Mouse (Mus musculus): ENCODE measurements around the gene Gapt. TPM values are rescaled to one million over a fixed set of nuclear protein-coding genes. Genes with fewer than 3 reads are reported as not detected.
"Not testable (repeated sequence)": the region's sequence is repeated elsewhere in the genome, so short reads cannot be mapped to it uniquely, and the experiment has no call there.

The Gapt gene
- polyA plus RNA-seq (2014; fragmentation: Nextera tagmentation; extraction: Ambion mirVana) = 0.15 TPM in 1 of 2 replicates, not detected in the other

GRCm38 (mm10) chr13:110356941-110357340 lies at the start of gene Gapt:
TSS of gene Gapt (minus strand) at chr13:110357199.
- Histone ChIP-seq H3K9me3 (ENCODE audit: control insufficient read depth, low read length) (no peaks in the 10 kb centered on the region), H3K27me3 (ENCODE audit: control insufficient read depth, insufficient read depth, low read length) (no peaks in the 10 kb centered on the region), H3K36me3 (ENCODE audit: control insufficient read depth, insufficient read depth, low read length) (no peaks in the 10 kb centered on the region), H3K4me2 (ENCODE audit: low read depth) (no peak within 1 kb of the TSS), H3K4me3 (ENCODE audit: low read depth, low read length) (no peak within 1 kb of the TSS), H3K4me1 (ENCODE audit: control insufficient read depth, insufficient read depth, low read length) (no peaks in the 10 kb centered on the region), H3K27ac (ENCODE audit: low read depth, low read length) (no peak within 1 kb of the TSS), H3K9ac (ENCODE audit: low read length) (no peak within 1 kb of the TSS)
- no peak for ATAC-seq (ENCODE audit: insufficient read depth, low FRiP score, low TSS enrichment)
- no peak for DNase-seq (ENCODE audit: low spot score)
- whole genome bisulfite sequencing = 93% methylated on average over 2 of the region's 2 CpGs

GRCm38 (mm10) chr13:110406152-110406551 lies 49.2 kb upstream of the Gapt start:
- H3K36me3 ChIP-seq (ENCODE audit: control insufficient read depth, insufficient read depth, low read length) = no peaks in the 10 kb centered on the region
- H3K4me1 ChIP-seq (ENCODE audit: control insufficient read depth, insufficient read depth, low read length) = no peaks in the 10 kb centered on the region
- no peaks in the 10 kb centered on the region for H3K9me3 ChIP-seq (ENCODE audit: control insufficient read depth, low read length)
- no peak overlapping the region for H3K4me3 ChIP-seq (ENCODE audit: low read depth, low read length)
- H3K27ac ChIP-seq (ENCODE audit: low read depth, low read length) = no peak overlapping the region
- WGBS = 72% methylated on average over 5 of the region's 5 CpGs
- DNase-seq (ENCODE audit: low spot score) (no peak), ATAC-seq (ENCODE audit: insufficient read depth, low FRiP score, low TSS enrichment) (peak; percentile 53; the same call in 1 of the 2 replicates)
- H3K9ac ChIP-seq (ENCODE audit: low read length) = no peak overlapping the region
- no peaks in the 10 kb centered on the region for H3K27me3 ChIP-seq (ENCODE audit: control insufficient read depth, insufficient read depth, low read length)
- H3K4me2 ChIP-seq (ENCODE audit: low read depth) = no peak overlapping the region

GRCm38 (mm10) chr13:110404686-110405085 lies 47.7 kb upstream of the Gapt start:
- not testable (repeated sequence) for H3K9ac ChIP-seq (ENCODE audit: low read length); H3K9me3 ChIP-seq (ENCODE audit: control insufficient read depth, low read length); ATAC-seq (ENCODE audit: insufficient read depth, low FRiP score, low TSS enrichment); H3K27me3 ChIP-seq (ENCODE audit: control insufficient read depth, insufficient read depth, low read length); H3K4me1 ChIP-seq (ENCODE audit: control insufficient read depth, insufficient read depth, low read length); H3K27ac ChIP-seq (ENCODE audit: low read depth, low read length); DNase-seq (ENCODE audit: low spot score); H3K4me2 ChIP-seq (ENCODE audit: low read depth); H3K36me3 ChIP-seq (ENCODE audit: control insufficient read depth, insufficient read depth, low read length); H3K4me3 ChIP-seq (ENCODE audit: low read depth, low read length)
- 88% methylated on average over 5 of the region's 5 CpGs for WGBS

- H3K4me1 ChIP-seq (ENCODE audit: control insufficient read depth, insufficient read depth, low read length) = no peaks in the 10 kb centered on the region
- no peak for DNase-seq (ENCODE audit: low spot score)
Measured at GRCm38 (mm10) chr13:110404059-110404458, 47.1 kb upstream of the Gapt start.

GRCm38 (mm10) chr13:110401877-110402276 lies 44.9 kb upstream of the Gapt start:
- Histone ChIP-seq H3K4me3 (ENCODE audit: low read depth, low read length) (no peak overlapping the region), H3K9me3 (ENCODE audit: control insufficient read depth, low read length) (no peaks in the 10 kb centered on the region), H3K4me1 (ENCODE audit: control insufficient read depth, insufficient read depth, low read length) (no peaks in the 10 kb centered on the region), H3K9ac (ENCODE audit: low read length) (no peak overlapping the region), H3K36me3 (ENCODE audit: control insufficient read depth, insufficient read depth, low read length) (peaks cover 4% of the 10 kb centered on the region; the same call in 1 of the 2 replicates), H3K4me2 (ENCODE audit: low read depth) (no peak overlapping the region), H3K27me3 (ENCODE audit: control insufficient read depth, insufficient read depth, low read length) (no peaks in the 10 kb centered on the region), H3K27ac (ENCODE audit: low read depth, low read length) (no peak overlapping the region)
- DNase-seq (ENCODE audit: low spot score) (no peak), ATAC-seq (ENCODE audit: insufficient read depth, low FRiP score, low TSS enrichment) (no peak)
- 96% methylated on average over 2 of the region's 2 CpGs for WGBS

More at GRCm38 (mm10) chr13:110404059-110404458, 47.1 kb upstream of the Gapt start:
- Histone ChIP-seq H3K9me3 (ENCODE audit: control insufficient read depth, low read length) (no peaks in the 10 kb centered on the region), H3K9ac (ENCODE audit: low read length) (no peak overlapping the region), H3K36me3 (ENCODE audit: control insufficient read depth, insufficient read depth, low read length) (peaks cover 3% of the 10 kb centered on the region; the same call in 1 of the 2 replicates), H3K4me3 (ENCODE audit: low read depth, low read length) (no peak overlapping the region), H3K27me3 (ENCODE audit: control insufficient read depth, insufficient read depth, low read length) (no peaks in the 10 kb centered on the region), H3K4me2 (ENCODE audit: low read depth) (no peak overlapping the region), H3K27ac (ENCODE audit: low read depth, low read length) (no peak overlapping the region)
- WGBS = 72% methylated on average over 8 of the region's 8 CpGs
- no peak for ATAC-seq (ENCODE audit: insufficient read depth, low FRiP score, low TSS enrichment)

GRCm38 (mm10) chr13:110401443-110401842 lies 44.4 kb upstream of the Gapt start:
- no peak overlapping the region for H3K4me2 ChIP-seq (ENCODE audit: low read depth)
- no peak overlapping the region for H3K4me3 ChIP-seq (ENCODE audit: low read depth, low read length)
- no peaks in the 10 kb centered on the region for H3K4me1 ChIP-seq (ENCODE audit: control insufficient read depth, insufficient read depth, low read length)
- H3K9me3 ChIP-seq (ENCODE audit: control insufficient read depth, low read length) = no peaks in the 10 kb centered on the region
- H3K27me3 ChIP-seq (ENCODE audit: control insufficient read depth, insufficient read depth, low read length) = no peaks in the 10 kb centered on the region
- DNase-seq (ENCODE audit: low spot score) (no peak), ATAC-seq (ENCODE audit: insufficient read depth, low FRiP score, low TSS enrichment) (no peak)
- H3K9ac ChIP-seq (ENCODE audit: low read length) = no peak overlapping the region
- H3K36me3 ChIP-seq (ENCODE audit: control insufficient read depth, insufficient read depth, low read length) = peaks cover 4% of the 10 kb centered on the region; the same call in 1 of the 2 replicates
- 77% methylated on average over 3 of the region's 3 CpGs for WGBS
- no peak overlapping the region for H3K27ac ChIP-seq (ENCODE audit: low read depth, low read length)

- ATAC-seq (ENCODE audit: insufficient read depth, low FRiP score, low TSS enrichment) = no peak
- Histone ChIP-seq H3K4me1 (ENCODE audit: control insufficient read depth, insufficient read depth, low read length) (no peaks in the 10 kb centered on the region), H3K9me3 (ENCODE audit: control insufficient read depth, low read length) (no peaks in the 10 kb centered on the region), H3K36me3 (ENCODE audit: control insufficient read depth, insufficient read depth, low read length) (peaks cover 4% of the 10 kb centered on the region; the same call in 1 of the 2 replicates), H3K4me2 (ENCODE audit: low read depth) (0 out of 2 replicates have a peak overlapping the region, but pooled peaks have one; percentile 4), H3K4me3 (ENCODE audit: low read depth, low read length) (no peak overlapping the region), H3K27ac (ENCODE audit: low read depth, low read length) (no peak overlapping the region), H3K9ac (ENCODE audit: low read length) (no peak overlapping the region), H3K27me3 (ENCODE audit: control insufficient read depth, insufficient read depth, low read length) (no peaks in the 10 kb centered on the region)
- DNase-seq (ENCODE audit: low spot score) = no peak
- WGBS = 82% methylated on average over 24 of the region's 24 CpGs
Measured at GRCm38 (mm10) chr13:110398513-110399270, 41.7 kb upstream of the Gapt start.

GRCm38 (mm10) chr13:110397750-110398149 lies 40.8 kb upstream of the Gapt start:
- ATAC-seq (ENCODE audit: insufficient read depth, low FRiP score, low TSS enrichment) (no peak), DNase-seq (ENCODE audit: low spot score) (no peak)
- no peak overlapping the region for H3K27ac ChIP-seq (ENCODE audit: low read depth, low read length)
- peaks cover 4% of the 10 kb centered on the region; the same call in 1 of the 2 replicates for H3K36me3 ChIP-seq (ENCODE audit: control insufficient read depth, insufficient read depth, low read length)
- no peak overlapping the region for H3K4me3 ChIP-seq (ENCODE audit: low read depth, low read length)
- no peak overlapping the region for H3K9ac ChIP-seq (ENCODE audit: low read length)
- no peaks in the 10 kb centered on the region for H3K4me1 ChIP-seq (ENCODE audit: control insufficient read depth, insufficient read depth, low read length)
- WGBS = 83% methylated on average over 8 of the region's 8 CpGs
- peak overlapping the region; percentile 10; the same call in 1 of the 2 replicates for H3K4me2 ChIP-seq (ENCODE audit: low read depth)
- H3K9me3 ChIP-seq (ENCODE audit: control insufficient read depth, low read length) = no peaks in the 10 kb centered on the region
- H3K27me3 ChIP-seq (ENCODE audit: control insufficient read depth, insufficient read depth, low read length) = no peaks in the 10 kb centered on the region
